Mouse (Mus musculus): Measurements from ENCODE around the gene Prune2.

GRCm38 (mm10) chr19:17263679-17264370, 307.9 kb downstream of the Prune2 start:
- TF ChIP-seq CHD2 (IDR thresholded peaks at IDR 0.05; ENCODE audit: low read depth, low read length) (no peak), ZNF384 (IDR thresholded peaks at IDR 0.05; ENCODE audit: low read depth, low read length) (no peak), HCFC1 (IDR thresholded peaks at IDR 0.05; ENCODE audit: borderline replicate concordance, insufficient read depth, low read length) (no peak)

All from ES-E14 (cell line).